Mouse (Mus musculus): ENCODE measurements around the gene Zfp644. TPM values are rescaled to one million over a fixed set of nuclear protein-coding genes. Genes with fewer than 3 reads are reported as not detected.
A peak's percentile ranks its signal among the peaks of the same experiment; 100 is the strongest.

Zfp644 gene
- total and polyA plus RNA-seq, 2 experiments from 2014 or later: 66.8 to 67.7 TPM

DNA sequence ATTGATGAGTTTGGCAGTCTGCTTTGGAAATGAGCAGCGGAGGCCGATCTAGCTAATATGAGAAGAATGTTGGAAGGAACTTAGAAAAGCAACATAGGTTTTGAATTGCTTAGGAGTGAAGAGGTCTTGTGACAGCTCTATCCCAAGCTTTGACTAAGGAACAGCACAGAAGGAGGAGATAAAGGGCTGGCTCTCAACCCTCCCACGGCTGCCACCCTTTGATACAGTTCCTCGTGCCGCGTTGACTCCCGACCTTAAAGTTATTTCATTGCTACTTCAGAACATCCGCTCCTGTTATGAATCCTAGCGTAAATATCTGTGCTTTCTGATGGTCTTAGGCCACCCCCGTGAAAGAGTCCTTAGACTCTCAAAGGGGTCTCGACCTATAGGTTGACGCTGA is 13.5 kb upstream of the Zfp644 start:
- ATAC-seq (no peak), DNase-seq (ENCODE audit: low spot score) (no peak)
- no peak overlapping the region for H3K4me3 ChIP-seq (ENCODE audit: low read length)
- no peak for TF ChIP-seq CTCF (IDR thresholded peaks at IDR 0.05; ENCODE audit: low read depth)
- no peaks in the 10 kb centered on the region for H3K27me3 ChIP-seq (ENCODE audit: insufficient read depth, low read length)
- 73% methylated on average over 12 of the region's 12 CpGs for WGBS
- H3K4me1 ChIP-seq (ENCODE audit: insufficient read depth, low read length): peaks cover 3% of the 10 kb centered on the region; the same call in 1 of the 2 replicates
- no peaks in the 10 kb centered on the region for H3K36me3 ChIP-seq (ENCODE audit: insufficient read depth, low read length)
- H3K27ac ChIP-seq: no peak overlapping the region
- no peak overlapping the region for H3K4me2 ChIP-seq (ENCODE audit: low read depth, low read length)
- no peak overlapping the region for H3K9ac ChIP-seq (replicated peaks; ENCODE audit: low read length)
- no peaks in the 10 kb centered on the region for H3K9me3 ChIP-seq (ENCODE audit: low read length)

DNA sequence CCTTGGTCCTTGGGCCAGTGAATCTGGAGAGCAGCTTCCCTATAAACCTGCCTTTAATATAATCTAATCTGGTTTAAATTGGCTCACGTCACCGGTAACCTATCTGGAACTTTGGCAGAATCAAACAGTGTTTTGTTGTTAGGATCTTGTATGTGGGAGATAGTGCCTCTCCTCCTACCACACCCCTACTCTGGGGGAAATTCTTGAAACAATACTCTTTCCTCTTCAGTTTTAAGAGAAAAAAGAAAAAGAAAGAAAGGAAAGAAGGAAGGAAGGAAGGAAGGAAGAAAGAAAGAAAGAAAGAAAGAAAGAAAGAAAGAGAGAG is 13.0 kb upstream of the Zfp644 start:
- ATAC-seq (no peak), DNase-seq (ENCODE audit: low spot score) (no peak)
- Histone ChIP-seq H3K27ac (no peak overlapping the region), H3K4me3 (ENCODE audit: low read length) (no peak overlapping the region), H3K4me1 (ENCODE audit: insufficient read depth, low read length) (peaks cover 3% of the 10 kb centered on the region; the same call in 1 of the 2 replicates), H3K4me2 (ENCODE audit: low read depth, low read length) (no peak overlapping the region), H3K36me3 (ENCODE audit: insufficient read depth, low read length) (no peaks in the 10 kb centered on the region), H3K9me3 (ENCODE audit: low read length) (no peaks in the 10 kb centered on the region), H3K27me3 (ENCODE audit: insufficient read depth, low read length) (no peaks in the 10 kb centered on the region), H3K9ac (replicated peaks; ENCODE audit: low read length) (no peak overlapping the region)
- whole genome bisulfite sequencing: 47% methylated on average over 2 of the region's 2 CpGs
- TF ChIP-seq CTCF (IDR thresholded peaks at IDR 0.05; ENCODE audit: low read depth): no peak

DNA sequence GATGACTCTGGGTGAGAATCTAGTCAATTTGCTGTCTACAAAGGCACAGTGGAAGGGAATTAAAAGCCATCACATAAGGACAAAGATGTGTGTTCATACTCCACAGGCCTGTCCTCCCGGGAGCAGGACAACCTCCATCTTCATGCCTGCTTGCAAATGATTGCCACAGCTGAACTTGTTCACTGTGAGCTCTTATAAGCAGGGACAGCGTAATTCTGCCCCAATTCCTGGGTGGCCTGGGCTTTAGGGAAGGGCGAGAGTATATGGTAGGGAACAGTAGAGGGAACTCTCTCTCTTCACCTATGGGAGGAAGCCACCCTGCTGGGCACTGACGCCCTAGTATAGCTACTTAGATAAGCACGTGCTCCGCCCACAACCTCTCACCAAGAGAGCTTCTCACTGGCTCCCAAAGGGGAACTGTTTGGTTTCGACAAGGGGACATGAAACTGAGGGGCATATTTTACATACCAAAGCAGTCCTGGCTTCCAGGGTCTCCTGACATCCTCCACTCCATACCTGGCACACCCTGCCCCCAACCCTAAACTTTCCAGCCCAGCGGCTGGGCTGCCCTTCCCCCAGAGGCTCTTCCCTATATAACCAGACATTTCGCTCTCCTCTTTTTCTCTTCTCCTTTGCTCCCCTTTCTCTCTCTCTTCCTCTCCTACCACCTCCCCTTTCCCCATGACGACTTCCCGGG is 12.4 kb upstream of the Zfp644 start:
- H3K4me1 ChIP-seq (ENCODE audit: insufficient read depth, low read length): peaks cover 3% of the 10 kb centered on the region; the same call in 1 of the 2 replicates
- WGBS: 58% methylated on average over 11 of the region's 11 CpGs
- DNase-seq (ENCODE audit: low spot score) (no peak), ATAC-seq (no peak)
- no peak overlapping the region for H3K4me2 ChIP-seq (ENCODE audit: low read depth, low read length)
- H3K27me3 ChIP-seq (ENCODE audit: insufficient read depth, low read length): no peaks in the 10 kb centered on the region
- H3K9ac ChIP-seq (replicated peaks; ENCODE audit: low read length): no peak overlapping the region
- H3K36me3 ChIP-seq (ENCODE audit: insufficient read depth, low read length): no peaks in the 10 kb centered on the region
- no peak overlapping the region for H3K4me3 ChIP-seq (ENCODE audit: low read length)
- no peak for TF ChIP-seq CTCF (IDR thresholded peaks at IDR 0.05; ENCODE audit: low read depth)
- no peak overlapping the region for H3K27ac ChIP-seq
- H3K9me3 ChIP-seq (ENCODE audit: low read length): no peaks in the 10 kb centered on the region

DNA sequence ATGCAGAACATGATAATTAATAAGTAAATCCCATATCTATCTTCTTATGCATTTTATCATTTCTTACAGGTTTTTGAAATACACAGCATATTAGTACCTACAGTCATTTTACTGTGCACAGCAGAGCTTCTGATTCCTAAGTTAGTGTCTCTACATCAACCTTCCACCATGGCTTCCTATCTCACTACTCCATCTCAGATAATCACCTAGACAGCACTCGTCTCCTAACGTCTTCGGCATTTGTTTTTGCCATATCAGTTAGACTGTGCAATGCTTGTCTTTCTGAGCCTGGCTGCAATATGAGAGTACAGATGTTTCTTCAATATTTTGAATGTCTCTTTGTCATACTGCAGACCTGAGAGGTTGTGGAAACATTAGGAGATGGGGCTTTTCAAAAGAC is 9.3 kb upstream of the Zfp644 start:
- no peak overlapping the region for H3K9ac ChIP-seq (replicated peaks; ENCODE audit: low read length)
- 91% methylated on average over 3 of the region's 3 CpGs for WGBS

DNA sequence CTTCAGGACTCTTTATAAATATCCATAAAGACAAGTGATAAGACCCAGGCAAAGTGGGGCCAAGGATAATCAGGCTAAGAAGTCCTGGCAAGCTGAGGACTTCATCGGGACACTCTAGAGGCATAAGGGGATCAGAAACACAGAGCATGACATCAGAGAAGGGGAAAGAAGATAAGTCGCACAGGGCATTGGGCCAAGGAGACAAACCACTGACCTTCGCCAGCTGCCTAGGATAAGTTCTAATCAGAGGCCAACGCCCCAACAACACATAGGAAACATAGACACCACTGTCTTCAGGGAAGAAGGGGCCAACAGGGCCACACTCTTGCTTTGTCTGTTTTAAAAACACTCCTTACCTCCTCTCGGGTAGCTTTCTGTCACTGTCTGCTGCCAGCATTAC is 8.1 kb upstream of the Zfp644 start:
- Histone ChIP-seq H3K9ac (replicated peaks; ENCODE audit: low read length) (no peak overlapping the region), H3K27ac (no peak overlapping the region), H3K9me3 (ENCODE audit: low read length) (peaks cover 3% of the 10 kb centered on the region; the same call in 1 of the 2 replicates), H3K4me3 (ENCODE audit: low read length) (no peak overlapping the region), H3K4me2 (ENCODE audit: low read depth, low read length) (no peak overlapping the region), H3K4me1 (ENCODE audit: insufficient read depth, low read length) (no peaks in the 10 kb centered on the region), H3K27me3 (ENCODE audit: insufficient read depth, low read length) (no peaks in the 10 kb centered on the region), H3K36me3 (ENCODE audit: insufficient read depth, low read length) (no peaks in the 10 kb centered on the region)
- ATAC-seq (no peak), DNase-seq (ENCODE audit: low spot score) (no peak)
- TF ChIP-seq CTCF (IDR thresholded peaks at IDR 0.05; ENCODE audit: low read depth): no peak
- WGBS: 71% methylated on average over 5 of the region's 5 CpGs

More for the DNA sequence above, 9.3 kb upstream of the Zfp644 start:
- H3K9me3 ChIP-seq (ENCODE audit: low read length): peaks cover 3% of the 10 kb centered on the region; the same call in 1 of the 2 replicates
- H3K36me3 ChIP-seq (ENCODE audit: insufficient read depth, low read length): no peaks in the 10 kb centered on the region
- no peaks in the 10 kb centered on the region for H3K27me3 ChIP-seq (ENCODE audit: insufficient read depth, low read length)
- no peak for ATAC-seq
- H3K4me3 ChIP-seq (ENCODE audit: low read length): no peak overlapping the region
- no peak overlapping the region for H3K27ac ChIP-seq
- no peak for DNase-seq (ENCODE audit: low spot score)
- H3K4me2 ChIP-seq (ENCODE audit: low read depth, low read length): no peak overlapping the region
- no peak for TF ChIP-seq CTCF (IDR thresholded peaks at IDR 0.05; ENCODE audit: low read depth)
- H3K4me1 ChIP-seq (ENCODE audit: insufficient read depth, low read length): no peaks in the 10 kb centered on the region

DNA sequence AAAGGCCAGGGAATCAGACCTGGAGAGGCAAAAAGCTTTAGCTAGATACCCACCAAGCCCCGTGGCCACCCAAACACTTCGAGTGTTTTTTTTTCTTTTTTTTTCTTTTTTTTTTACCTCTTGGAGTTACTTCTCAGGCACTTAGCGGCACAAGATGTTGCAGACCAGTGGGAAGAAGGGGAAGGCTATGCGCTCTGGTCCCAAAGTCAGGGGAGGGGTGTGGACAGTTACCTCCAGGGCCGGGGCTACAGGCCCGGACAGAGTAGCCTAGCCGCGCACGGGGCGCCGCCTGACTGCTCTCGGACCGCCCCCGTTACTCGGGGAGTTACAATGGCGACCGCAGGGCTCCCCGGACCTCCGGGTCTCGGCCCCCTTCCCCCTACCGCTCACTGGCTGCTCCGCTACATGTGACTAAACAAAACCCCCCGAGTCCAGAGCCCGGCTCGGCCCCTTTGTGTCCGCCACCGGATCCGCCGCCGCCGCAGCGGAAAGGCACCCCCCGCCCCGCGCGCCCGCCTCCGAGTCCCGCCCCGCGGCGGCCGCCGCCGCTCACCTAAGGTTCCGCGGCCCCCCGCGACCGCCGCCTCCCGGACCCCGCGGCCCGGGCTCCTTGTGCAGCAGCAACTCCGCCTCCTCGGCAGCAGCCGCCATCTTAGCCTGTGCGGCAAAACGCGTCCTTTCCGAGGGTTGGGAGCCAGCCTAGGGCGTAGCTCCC is 1.2 kb downstream of the Zfp644 start:
- Histone ChIP-seq H3K9ac (replicated peaks; ENCODE audit: low read length) (peak overlapping the region; percentile 98), H3K4me2 (ENCODE audit: low read depth, low read length) (peak overlapping the region; percentile 93), H3K4me3 (ENCODE audit: low read length) (peak overlapping the region; percentile 95), H3K9me3 (ENCODE audit: low read length) (no peaks in the 10 kb centered on the region), H3K4me1 (ENCODE audit: insufficient read depth, low read length) (peaks cover 16% of the 10 kb centered on the region), H3K27me3 (ENCODE audit: insufficient read depth, low read length) (no peaks in the 10 kb centered on the region), H3K36me3 (ENCODE audit: insufficient read depth, low read length) (no peaks in the 10 kb centered on the region), H3K27ac (peak overlapping the region; percentile 100)
- DNase-seq (ENCODE audit: low spot score): peak; percentile 89
- no peak for TF ChIP-seq CTCF (IDR thresholded peaks at IDR 0.05; ENCODE audit: low read depth)
- WGBS: under 1% methylated on average over 51 of the region's 63 CpGs
- peak; percentile 90 for ATAC-seq

DNA sequence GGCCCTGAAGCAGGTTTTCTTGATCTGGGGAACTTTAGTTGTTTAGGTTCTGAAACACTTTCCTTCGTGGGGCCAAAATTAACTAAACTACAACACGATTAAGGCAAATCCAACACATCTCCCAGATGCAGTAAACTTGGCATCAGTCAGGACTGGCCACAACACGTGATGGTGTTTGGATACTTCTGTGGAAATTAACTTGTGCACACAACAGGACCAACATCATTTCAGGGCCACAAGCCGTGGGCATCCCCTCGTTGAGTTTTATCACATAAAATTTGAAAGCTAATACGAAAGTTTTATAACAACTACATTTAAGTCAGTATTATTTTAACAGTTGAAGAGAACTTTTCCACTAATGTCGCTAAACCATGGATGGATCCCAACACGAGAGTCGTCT is 1.9 kb downstream of the Zfp644 start:
- TF ChIP-seq CTCF (IDR thresholded peaks at IDR 0.05; ENCODE audit: low read depth): no peak
- H3K36me3 ChIP-seq (ENCODE audit: insufficient read depth, low read length): no peaks in the 10 kb centered on the region
- DNase-seq (ENCODE audit: low spot score) (no peak), ATAC-seq (no peak)
- H3K9ac ChIP-seq (replicated peaks; ENCODE audit: low read length): peak overlapping the region; percentile 98
- peak overlapping the region; percentile 95 for H3K4me3 ChIP-seq (ENCODE audit: low read length)
- H3K27ac ChIP-seq: peak overlapping the region; percentile 100; the same call in 1 of the 2 replicates
- peaks cover 16% of the 10 kb centered on the region for H3K4me1 ChIP-seq (ENCODE audit: insufficient read depth, low read length)
- no peaks in the 10 kb centered on the region for H3K9me3 ChIP-seq (ENCODE audit: low read length)
- H3K27me3 ChIP-seq (ENCODE audit: insufficient read depth, low read length): no peaks in the 10 kb centered on the region
- peak overlapping the region; percentile 93 for H3K4me2 ChIP-seq (ENCODE audit: low read depth, low read length)
- 32% methylated on average over 9 of the region's 9 CpGs for WGBS
